Comparison of ENCODE assay signal across 10 mouse cellular contexts in genomic region chr4:59187289-59187688, GRCm38 (mm10). TPM values are rescaled to one million over a fixed set of nuclear protein-coding genes. Genes with fewer than 3 reads are reported as not detected.
A peak's percentile ranks its signal among the peaks of the same experiment; 100 is the strongest.
DNase-seq lines count a peak whose midpoint lies in the region; ATAC-seq and TF ChIP-seq lines count a peak whose summit lies in the region.
"Had no signal": no experiment of that assay in that cellular context is flagged by ENCODE, and none has a peak within 500 bp of the region (broad histone marks: within the 10 kb centered on the region; RNA-seq: fewer than 3 reads in every experiment).

No protein-coding gene starts in this region.

- H3K4me3 ChIP-seq in forebrain, postnatal 0 days (ENCODE audit: low read depth, low read length): no peak overlapping the region
- H3K4me3 ChIP-seq in forebrain, embryonic 15.5 days: no peak overlapping the region
- H3K4me3 ChIP-seq in neural tube, embryonic 15.5 days (replicated peaks): no peak overlapping the region
- H3K4me3 ChIP-seq: megakaryocyte, embryonic 14.5 days had no signal

- no peak overlapping the region for H3K4me2 ChIP-seq in forebrain, postnatal 0 days (ENCODE audit: low read depth)
- no peak overlapping the region for H3K4me2 ChIP-seq in forebrain, embryonic 15.5 days (replicated peaks)
- no peak overlapping the region for H3K4me2 ChIP-seq in neural tube, embryonic 15.5 days

- H3K9me3 ChIP-seq in forebrain, postnatal 0 days (ENCODE audit: low read length): no peaks in the 10 kb centered on the region
- no peaks in the 10 kb centered on the region for H3K9me3 ChIP-seq in forebrain, embryonic 15.5 days
- no peaks in the 10 kb centered on the region for H3K9me3 ChIP-seq in neural tube, embryonic 15.5 days (replicated peaks)
- H3K9me3 ChIP-seq: megakaryocyte, embryonic 14.5 days had no signal

- WGBS in forebrain, postnatal 0 days: 21% methylated on average over 3 of the region's 3 CpGs
- WGBS in forebrain, embryonic 15.5 days: 28% methylated on average over 3 of the region's 3 CpGs
- WGBS in neural tube, embryonic 15.5 days: 25% methylated on average over 3 of the region's 3 CpGs

- H3K36me3 ChIP-seq in forebrain, postnatal 0 days (ENCODE audit: insufficient read depth): no peaks in the 10 kb centered on the region
- H3K36me3 ChIP-seq in forebrain, embryonic 15.5 days: no peaks in the 10 kb centered on the region
- H3K36me3 ChIP-seq in neural tube, embryonic 15.5 days: no peaks in the 10 kb centered on the region

- DNase-seq in forebrain, postnatal 0 days: peak; percentile 41
- peak; percentile 47 for DNase-seq in neural tube, embryonic 10.5 days (ENCODE audit: extremely low spot score, low spot score)
- peak; percentile 67 for DNase-seq in embryo, embryonic 11 days
- peak; percentile 25 for DNase-seq in layer of hippocampus, adult 9-11 months
- DNase-seq in urinary bladder, postnatal 10 days (ENCODE audit: low spot score): no peak

- no peak overlapping the region for H3K27ac ChIP-seq in forebrain, postnatal 0 days (ENCODE audit: low read depth, low read length)
- H3K27ac ChIP-seq in forebrain, embryonic 15.5 days (replicated peaks): no peak overlapping the region
- H3K27ac ChIP-seq in neural tube, embryonic 15.5 days (replicated peaks): no peak overlapping the region

- TF ChIP-seq CTCF in forebrain, postnatal 0 days (IDR thresholded peaks at IDR 0.05; ENCODE audit: low read depth): peak; percentile 49

- no peaks in the 10 kb centered on the region for H3K27me3 ChIP-seq in forebrain, postnatal 0 days (ENCODE audit: insufficient read depth, low read length)
- no peaks in the 10 kb centered on the region for H3K27me3 ChIP-seq in forebrain, embryonic 15.5 days
- H3K27me3 ChIP-seq in neural tube, embryonic 15.5 days (replicated peaks): no peaks in the 10 kb centered on the region
- H3K27me3 ChIP-seq: megakaryocyte, embryonic 14.5 days had no signal

- H3K4me1 ChIP-seq in forebrain, postnatal 0 days (ENCODE audit: insufficient read depth): peaks cover 4% of the 10 kb centered on the region; the same call in 1 of the 2 replicates
- peaks cover 16% of the 10 kb centered on the region for H3K4me1 ChIP-seq in forebrain, embryonic 15.5 days
- H3K4me1 ChIP-seq in neural tube, embryonic 15.5 days: peaks cover 16% of the 10 kb centered on the region

- no peak overlapping the region for H3K9ac ChIP-seq in forebrain, postnatal 0 days
- no peak overlapping the region for H3K9ac ChIP-seq in forebrain, embryonic 15.5 days (replicated peaks)
- no peak overlapping the region for H3K9ac ChIP-seq in neural tube, embryonic 15.5 days (replicated peaks)

- no peak for ATAC-seq in forebrain, postnatal 0 days
- no peak for ATAC-seq in forebrain, embryonic 15.5 days (replicated peaks)
- no peak for ATAC-seq in neural tube, embryonic 15.5 days (ENCODE audit: low FRiP score)
- ATAC-seq in neutrophil, adult 5-6 weeks (ENCODE audit: extremely low read depth, insufficient number of reproducible peaks, low FRiP score, poor library complexity, severe bottlenecking): peak; percentile 18; the same call in 1 of the 2 replicates

RNA-seq across cellular contexts. Expression of gene Ugcg, which starts 1.8 kb away (rescaled TPM):
- 52.7 and 66.4 TPM in 2 replicates for total RNA-seq in forebrain, postnatal 0 days (2014; rRNA removed)
- 12.9 and 18.5 TPM in 2 replicates for polyA plus RNA-seq in forebrain, postnatal 0 days (2015; fragmentation: Nextera tagmentation; extraction: Ambion mirVana)
- polyA plus RNA-seq in forebrain, embryonic 15.5 days (2015; fragmentation: Nextera tagmentation; extraction: Ambion mirVana): 14.2 and 15.7 TPM in 2 replicates
- polyA plus RNA-seq in neural tube, embryonic 15.5 days (2015; fragmentation: Nextera tagmentation; extraction: Ambion mirVana): 16.3 and 16.7 TPM in 2 replicates
- 105 and 120 TPM in 2 replicates for total RNA-seq in neutrophil, adult 5-6 weeks (2017)

RNA-seq across cellular contexts. Expression of gene AI481877, which starts 48.5 kb away (rescaled TPM):
- not detected in 2 replicates for total RNA-seq in forebrain, postnatal 0 days (2014; rRNA removed)
- not detected in 2 replicates for polyA plus RNA-seq in forebrain, postnatal 0 days (2015; fragmentation: Nextera tagmentation; extraction: Ambion mirVana)
- not detected in 2 replicates for polyA plus RNA-seq in forebrain, embryonic 15.5 days (2015; fragmentation: Nextera tagmentation; extraction: Ambion mirVana)
- polyA plus RNA-seq in neural tube, embryonic 15.5 days (2015; fragmentation: Nextera tagmentation; extraction: Ambion mirVana): 0.05 and 0.10 TPM in 2 replicates
- not detected in 2 replicates for total RNA-seq in neutrophil, adult 5-6 weeks (2017)
- polyA plus RNA-seq: gonadal fat pad, adult 2 months had no signal
